Mouse (Mus musculus) erythroblast, embryonic 14.5 days (primary cell): ENCODE data around the gene Pdcd1lg2. TPM values are rescaled to one million over a fixed set of nuclear protein-coding genes. Genes with fewer than 3 reads are reported as not detected.

Experiments used
- H3K27me3 ChIP-seq: 2 replicates; pipeline ENCODE4 v1.6.1; 2012; ENCODE audit warnings: inconsistent platforms; ENCODE audit not compliant: control insufficient read depth
- H3K36me3 ChIP-seq: 2 replicates; pipeline ENCODE4 v1.6.1; 2012; ENCODE audit warnings: mild to moderate bottlenecking, inconsistent platforms; ENCODE audit not compliant: control insufficient read depth
- H3K4me1 ChIP-seq: 2 replicates; pipeline ENCODE4 v1.6.1; 2012; ENCODE audit warnings: inconsistent platforms; ENCODE audit not compliant: control insufficient read depth
- H3K4me3 ChIP-seq: replicated peaks from 2 replicates; pipeline ENCODE3; 2012; ENCODE audit warnings: moderate library complexity, mild to moderate bottlenecking, inconsistent platforms
- H3K9me3 ChIP-seq: 2 replicates; pipeline ENCODE4 v1.6.1; 2012; ENCODE audit warnings: low read length, inconsistent platforms, mixed read lengths; ENCODE audit not compliant: control insufficient read depth
- GATA1 ChIP-seq: IDR thresholded peaks from 2 replicates; pipeline ENCODE4 v1.6.1; 2012; ENCODE audit warnings: low read length, inconsistent platforms, mixed read lengths
- TAL1 ChIP-seq: IDR thresholded peaks from 3 replicates; pipeline ENCODE4 v1.6.1; 2012; ENCODE audit warnings: low read length, inconsistent platforms, mixed read lengths
- polyA plus RNA-seq: library from polyadenylated mRNA; stranded (reverse); fragments of >175 nt; gene quantifications from 2 replicates; pipeline ENCODE4 v1.2.3, GENCODE M21; 2012

Gene Pdcd1lg2
- 0.02 TPM in 1 of 2 replicates, not detected in the other for polyA plus RNA-seq

DNA sequence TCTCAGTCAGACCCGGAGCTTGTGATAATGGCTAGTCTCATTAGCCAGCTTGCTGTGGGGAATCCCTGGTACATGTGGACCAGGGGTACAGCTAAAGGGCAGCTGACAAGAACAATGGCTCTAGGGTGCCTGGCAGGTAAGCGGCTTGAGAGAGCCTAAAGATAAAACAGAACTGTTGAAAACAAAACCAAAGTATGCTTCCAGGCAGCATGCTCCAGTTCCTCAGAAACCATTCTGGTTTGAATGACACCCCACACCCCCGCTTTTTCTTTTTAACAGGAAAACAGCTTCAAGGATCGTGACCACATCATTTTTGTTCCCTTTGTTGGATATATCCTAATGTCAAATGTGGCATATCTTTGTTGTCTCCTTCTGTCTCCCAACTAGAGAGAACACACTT, at the start of gene Pdcd1lg2:
Pdcd1lg2 (plus strand) TSS at position 301 of the 400 bp plus-strand sequence.
- no peaks in the 10 kb centered on the region for H3K9me3 ChIP-seq
- no peak within 1 kb of the TSS for H3K4me3 ChIP-seq
- no peak for TF ChIP-seq GATA1
- TF ChIP-seq TAL1, result no peak
- no peaks in the 10 kb centered on the region for H3K27me3 ChIP-seq
- no peaks in the 10 kb centered on the region for H3K36me3 ChIP-seq
- no peaks in the 10 kb centered on the region for H3K4me1 ChIP-seq

DNA sequence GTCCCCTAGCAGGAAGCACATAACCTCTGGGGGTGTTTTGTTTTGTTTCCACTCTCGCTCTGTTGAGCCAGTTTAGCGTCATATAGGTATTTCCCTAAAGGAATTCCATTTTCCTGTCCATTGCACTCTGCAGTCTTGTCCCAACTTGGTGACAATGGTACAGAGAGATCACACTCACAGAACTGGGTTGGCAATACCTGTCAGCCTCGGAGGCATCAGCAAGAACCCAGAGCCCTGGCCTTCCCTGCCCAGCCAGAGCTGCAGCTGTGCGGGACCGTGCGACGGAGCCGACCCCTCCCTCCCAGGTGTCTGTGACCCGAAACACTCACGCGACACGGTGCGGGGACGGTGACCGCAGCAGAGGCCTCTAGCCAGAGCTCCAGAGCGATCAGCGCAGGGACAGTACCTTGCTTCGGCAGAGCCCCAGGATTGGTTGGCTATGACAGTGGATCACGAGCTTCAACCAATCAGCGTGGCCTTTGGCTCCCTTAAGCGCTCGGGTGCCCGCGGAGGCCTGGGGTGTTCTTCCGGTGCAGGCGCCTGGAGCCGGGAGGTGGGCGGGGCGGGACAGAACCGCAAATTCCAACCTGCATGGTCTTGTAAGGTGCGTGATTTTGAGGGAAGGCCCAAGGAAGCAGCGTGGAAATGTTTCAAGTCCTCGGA, 49.1 kb upstream of the Pdcd1lg2 start:
- no peak for TF ChIP-seq GATA1
- no peak for TF ChIP-seq TAL1
- Histone ChIP-seq H3K36me3 (peaks cover 10% of the 10 kb centered on the region), H3K27me3 (no peaks in the 10 kb centered on the region), H3K9me3 (no peaks in the 10 kb centered on the region), H3K4me1 (peaks cover 42% of the 10 kb centered on the region), H3K4me3 (peak overlapping the region; percentile 80)

DNA sequence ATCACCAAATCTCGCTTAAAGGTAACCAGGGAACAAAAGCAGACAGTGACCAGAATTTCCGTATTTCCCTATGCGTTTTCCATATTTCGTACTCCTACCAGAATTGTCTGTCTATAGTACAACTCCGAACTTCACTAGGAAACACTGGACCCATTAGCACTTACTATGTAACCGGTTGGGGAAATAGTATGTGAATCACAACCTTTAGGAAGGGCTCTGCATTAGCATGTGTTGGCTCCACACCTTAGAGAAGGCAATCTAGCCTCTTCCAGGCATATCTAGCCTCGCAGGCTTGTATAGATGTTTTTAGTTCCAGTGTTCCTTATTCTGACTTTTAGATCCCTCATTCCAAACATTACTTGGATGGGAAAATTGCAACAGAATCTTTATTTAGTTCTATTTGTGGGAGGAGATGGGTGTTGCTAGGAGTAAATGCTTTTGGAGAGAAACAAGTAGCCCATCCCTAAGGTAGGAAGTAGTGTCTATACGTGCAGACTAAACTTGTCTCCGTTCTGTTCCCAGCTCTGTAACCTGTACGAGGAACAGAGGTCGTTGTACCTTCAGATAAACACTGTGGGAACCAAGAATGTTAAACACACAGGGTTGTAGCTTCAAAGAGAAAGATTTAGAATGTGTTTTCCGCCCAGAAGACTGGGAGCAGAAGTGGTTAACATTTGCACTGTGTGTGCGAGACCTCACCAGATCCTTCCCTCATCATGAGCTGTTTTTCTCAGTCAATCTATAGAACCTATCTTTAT, 48.4 kb upstream of the Pdcd1lg2 start:
- peaks cover 10% of the 10 kb centered on the region for H3K36me3 ChIP-seq
- no peaks in the 10 kb centered on the region for H3K9me3 ChIP-seq
- H3K4me3 ChIP-seq, result peak overlapping the region; percentile 80
- H3K27me3 ChIP-seq, result no peaks in the 10 kb centered on the region
- TF ChIP-seq TAL1 (no peak), GATA1 (no peak)
- H3K4me1 ChIP-seq, result peaks cover 48% of the 10 kb centered on the region

DNA sequence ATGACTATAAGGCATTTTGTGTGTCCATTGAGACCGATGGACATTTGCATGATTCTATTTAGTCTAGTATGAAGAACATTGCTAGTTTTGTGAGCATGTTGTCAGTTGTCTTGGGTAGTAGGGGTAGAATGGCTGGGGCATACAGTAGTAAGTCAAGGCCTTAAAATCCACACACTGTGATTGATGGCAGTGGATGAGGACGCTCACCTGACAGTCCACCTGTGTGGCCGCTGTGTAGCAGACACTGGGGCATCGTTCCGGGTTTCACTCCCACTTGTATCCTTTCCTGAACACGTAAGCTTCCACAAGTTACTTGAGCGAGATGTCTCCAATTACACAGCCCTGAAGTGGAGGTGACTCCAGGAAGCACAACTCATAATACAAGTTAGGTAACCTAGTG, 47.2 kb upstream of the Pdcd1lg2 start:
- Histone ChIP-seq H3K4me1 (peaks cover 53% of the 10 kb centered on the region), H3K9me3 (no peaks in the 10 kb centered on the region), H3K27me3 (no peaks in the 10 kb centered on the region), H3K4me3 (no peak overlapping the region), H3K36me3 (peaks cover 8% of the 10 kb centered on the region)
- TF ChIP-seq TAL1 (no peak), GATA1 (no peak)

DNA sequence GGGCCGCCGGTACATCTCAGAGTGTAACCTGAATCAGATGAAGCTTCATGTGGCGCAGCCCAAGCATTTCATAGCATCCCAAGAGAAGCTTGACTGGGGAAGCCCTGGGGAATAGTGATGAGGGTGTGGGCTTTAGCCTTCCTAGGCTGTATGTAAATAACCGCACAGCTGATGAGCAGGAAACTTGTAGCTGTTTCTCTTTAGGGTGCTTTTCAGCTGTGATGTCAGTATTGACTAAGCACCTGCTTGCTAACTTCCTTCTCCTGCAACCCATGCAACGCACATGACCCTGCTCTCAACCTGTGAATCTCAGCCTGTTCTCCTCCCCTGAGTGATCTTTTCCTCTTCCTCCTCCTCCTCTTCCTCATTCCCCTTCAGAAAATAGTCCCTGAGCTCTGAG, 46.6 kb upstream of the Pdcd1lg2 start:
- peaks cover 3% of the 10 kb centered on the region for H3K36me3 ChIP-seq
- no peaks in the 10 kb centered on the region for H3K27me3 ChIP-seq
- H3K4me1 ChIP-seq, result peaks cover 57% of the 10 kb centered on the region
- no peaks in the 10 kb centered on the region for H3K9me3 ChIP-seq
- H3K4me3 ChIP-seq, result no peak overlapping the region
- TF ChIP-seq GATA1, result no peak
- TF ChIP-seq TAL1, result no peak

DNA sequence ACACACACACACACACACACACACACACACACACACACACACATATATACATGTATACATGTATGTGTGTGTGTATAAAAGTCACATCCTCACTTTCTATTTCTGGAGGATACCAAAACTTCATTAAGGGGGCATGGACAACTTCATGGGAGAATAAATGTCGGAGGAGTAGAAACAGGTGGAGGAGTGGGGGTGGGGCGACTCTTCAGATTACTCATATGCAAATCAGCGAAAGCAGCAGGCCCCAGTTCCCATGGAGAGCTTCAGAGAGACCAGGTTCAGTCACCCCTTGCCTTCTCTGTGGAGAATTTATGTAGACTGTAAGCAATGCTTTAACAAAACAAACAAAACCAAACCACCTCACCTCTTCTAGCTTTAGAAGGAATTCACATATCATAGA, 45.6 kb upstream of the Pdcd1lg2 start:
- Histone ChIP-seq H3K27me3 (no peaks in the 10 kb centered on the region), H3K4me1 (peaks cover 54% of the 10 kb centered on the region), H3K4me3 (no peak overlapping the region), H3K9me3 (no peaks in the 10 kb centered on the region), H3K36me3 (peaks cover under 1% of the 10 kb centered on the region)
- TF ChIP-seq GATA1 (no peak), TAL1 (no peak)

DNA sequence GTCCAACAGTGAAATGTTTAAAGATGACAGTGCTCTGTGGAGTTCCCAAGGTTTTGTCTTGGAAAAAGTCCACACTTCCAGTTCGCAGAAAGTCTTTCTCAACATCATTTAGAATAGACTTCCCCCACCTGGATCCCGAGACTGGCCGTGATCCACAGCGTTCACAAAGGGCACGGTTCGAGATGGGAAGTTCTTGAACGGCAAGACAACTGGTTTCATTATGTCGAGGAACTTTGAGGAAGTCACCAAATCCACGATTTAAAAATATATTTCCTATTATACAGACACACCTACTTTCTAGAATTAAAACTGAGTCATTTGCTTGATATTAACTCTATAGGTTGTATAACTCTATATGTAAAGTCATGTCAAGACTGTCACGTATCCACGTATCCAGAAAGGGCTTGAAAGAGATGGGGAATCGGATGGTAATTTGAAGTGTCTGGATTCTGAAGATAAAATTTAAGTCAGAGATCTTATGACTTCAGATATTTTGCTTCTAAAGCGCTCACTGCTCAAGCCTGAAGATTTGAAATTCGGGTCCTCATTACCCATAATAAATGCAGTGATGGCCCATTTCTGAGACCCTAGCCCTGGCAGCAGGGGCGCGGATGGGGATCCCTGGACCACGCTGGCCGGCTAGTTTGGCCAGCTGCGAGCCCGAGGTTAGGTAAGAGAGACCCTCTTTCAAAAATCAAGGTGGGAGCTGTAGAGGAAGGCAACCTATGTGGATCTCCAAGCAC, 44.3 kb upstream of the Pdcd1lg2 start:
- H3K4me1 ChIP-seq, result peaks cover 42% of the 10 kb centered on the region

DNA sequence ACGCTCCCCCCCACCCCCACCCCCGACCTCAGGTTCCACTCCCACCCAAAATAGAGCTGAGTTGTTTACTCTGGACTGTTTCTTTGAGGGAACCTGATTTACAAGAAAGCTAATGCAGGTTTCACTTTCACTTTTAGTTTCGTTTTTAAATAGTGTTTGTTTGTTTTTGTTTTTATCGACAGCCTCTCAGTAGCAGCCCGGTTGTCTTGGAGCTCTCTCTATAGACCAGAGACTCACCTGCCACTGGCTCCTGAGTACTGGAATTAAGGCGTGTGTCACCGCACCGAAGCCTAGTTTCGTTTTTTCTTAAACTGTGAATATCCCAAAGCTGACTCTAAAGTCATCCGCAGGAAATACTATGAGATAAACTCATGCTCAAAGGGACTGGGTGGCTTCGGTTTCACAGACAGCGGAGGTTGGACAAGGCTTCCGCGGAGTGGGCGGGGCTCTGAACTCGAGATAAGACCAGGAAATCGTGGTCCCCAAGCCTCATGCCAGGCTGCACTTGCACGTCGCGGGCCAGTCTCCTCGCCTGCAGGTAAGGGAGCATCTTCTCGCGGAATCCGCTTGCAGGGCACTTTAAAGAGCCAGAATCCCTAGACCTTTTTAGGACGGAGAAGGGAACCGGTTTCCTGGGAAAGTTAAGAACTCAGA, 43.6 kb upstream of the Pdcd1lg2 start, which contains the start of the genes Plgrkt and Cd274:
Plgrkt (minus strand) TSS at position 422 of the 654 bp plus-strand sequence.
Cd274 (plus strand) TSS at position 487 of the 654 bp plus-strand sequence.
- H3K27me3 ChIP-seq, result no peaks in the 10 kb centered on the region
- H3K4me3 ChIP-seq, result peak within 1 kb of the TSS; percentile 81
- peaks cover 35% of the 10 kb centered on the region for H3K4me1 ChIP-seq
- H3K36me3 ChIP-seq, result no peaks in the 10 kb centered on the region
- H3K9me3 ChIP-seq, result no peaks in the 10 kb centered on the region
- no peak for TF ChIP-seq TAL1
- peak; percentile 63 for TF ChIP-seq GATA1

More for the DNA sequence above, 44.3 kb upstream of the Pdcd1lg2 start:
- Histone ChIP-seq H3K4me3 (peak overlapping the region; percentile 81), H3K9me3 (no peaks in the 10 kb centered on the region), H3K36me3 (no peaks in the 10 kb centered on the region), H3K27me3 (no peaks in the 10 kb centered on the region)
- no peak for TF ChIP-seq GATA1
- no peak for TF ChIP-seq TAL1

DNA sequence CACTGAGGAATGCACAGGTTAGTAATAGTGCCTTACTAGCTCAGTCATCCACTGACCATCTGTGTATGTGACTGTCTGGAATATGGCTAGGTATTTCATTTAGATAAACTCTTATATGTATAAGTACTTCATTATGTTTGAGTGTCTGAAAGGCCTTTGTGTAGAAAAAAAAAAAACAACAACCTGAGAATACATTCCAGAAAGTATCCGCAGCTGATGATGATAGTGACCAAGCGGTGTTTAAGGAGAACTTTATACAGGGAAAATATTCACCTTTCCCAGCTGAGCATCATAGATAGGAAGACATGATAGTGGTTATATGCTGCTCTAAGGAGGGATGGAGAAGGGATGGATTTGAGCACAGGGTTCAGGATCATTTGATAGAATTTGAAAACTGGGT, 42.7 kb upstream of the Pdcd1lg2 start:
- no peaks in the 10 kb centered on the region for H3K27me3 ChIP-seq
- no peak overlapping the region for H3K4me3 ChIP-seq
- H3K36me3 ChIP-seq, result no peaks in the 10 kb centered on the region
- no peaks in the 10 kb centered on the region for H3K9me3 ChIP-seq
- H3K4me1 ChIP-seq, result peaks cover 31% of the 10 kb centered on the region
- TF ChIP-seq TAL1 (no peak), GATA1 (no peak)
